Mouse (Mus musculus) monocyte, adult 2 months (primary cell): ENCODE measurements around the gene Eng.

Experiments used
- DNase-seq, 2 experiments: peaks; one replicate each; pipeline ENCODE4 v3.0.0; 2022; ENCODE audit warnings: low spot score in 2 of 2, low read depth in 1 of 2

Gene Eng

GRCm38 (mm10) chr2:32676821-32677220 is 30.4 kb downstream of the Eng start:
- no peak for DNase-seq

GRCm38 (mm10) chr2:32677683-32678082 is 31.3 kb downstream of the Eng start:
- no peak for DNase-seq

- no peak for DNase-seq
Measured at GRCm38 (mm10) chr2:32680051-32680451, 33.7 kb downstream of the Eng start.

- DNase-seq: no peak
Measured at GRCm38 (mm10) chr2:32680961-32681650, 34.7 kb downstream of the Eng start.

GRCm38 (mm10) chr2:32681754-32682153 is 35.4 kb downstream of the Eng start:
- DNase-seq: no peak

GRCm38 (mm10) chr2:32682721-32683417 is 36.5 kb downstream of the Eng start:
- DNase-seq: no peak

- no peak for DNase-seq
Measured at GRCm38 (mm10) chr2:32683701-32684100, 37.3 kb downstream of the Eng start.

GRCm38 (mm10) chr2:32684681-32685428 is 38.5 kb downstream of the Eng start:
- DNase-seq: no peak

GRCm38 (mm10) chr2:32685807-32686206 is 39.4 kb downstream of the Eng start:
- DNase-seq: no peak

- DNase-seq: no peak
Measured at GRCm38 (mm10) chr2:32686640-32687039, 40.2 kb downstream of the Eng start.

- no peak for DNase-seq
Measured at GRCm38 (mm10) chr2:32687562-32687961, 41.2 kb downstream of the Eng start.

- DNase-seq: peak; percentile 73 to 84
Measured at GRCm38 (mm10) chr2:32689420-32689819, 43.0 kb downstream of the Eng start.

- no peak for DNase-seq
Measured at GRCm38 (mm10) chr2:32691041-32691440, 44.6 kb downstream of the Eng start.

GRCm38 (mm10) chr2:32692496-32692895 is 46.1 kb downstream of the Eng start:
- no peak for DNase-seq

GRCm38 (mm10) chr2:32693282-32693681 is 46.9 kb downstream of the Eng start:
- no peak for DNase-seq

GRCm38 (mm10) chr2:32693823-32694411 is 47.5 kb downstream of the Eng start:
- peak; percentile 77 to 89 for DNase-seq

- DNase-seq: no peak
Measured at GRCm38 (mm10) chr2:32694691-32695090, 48.3 kb downstream of the Eng start.

GRCm38 (mm10) chr2:32699680-32700079 is 53.3 kb downstream of the Eng start:
- no peak for DNase-seq

- DNase-seq: no peak
Measured at GRCm38 (mm10) chr2:32700966-32701743, 54.8 kb downstream of the Eng start.

- DNase-seq: no peak
Measured at GRCm38 (mm10) chr2:32703046-32703445, 56.7 kb downstream of the Eng start.

- no peak for DNase-seq
Measured at GRCm38 (mm10) chr2:32704021-32704421, 57.6 kb downstream of the Eng start, which contains the start of gene Fpgs. TSS of gene Fpgs (minus strand) at chr2:32704145.
